Mouse (Mus musculus): ENCODE data around the gene Chd2. TPM values are rescaled to one million over a fixed set of nuclear protein-coding genes. Genes with fewer than 3 reads are reported as not detected.
"Not testable (repeated sequence)": the region's sequence is repeated elsewhere in the genome, so short reads cannot be mapped to it uniquely, and the experiment has no call there.

The Chd2 gene
- polyA plus RNA-seq, 1 experiment from 2014 or later: 50.5 TPM

- H3K4me3 ChIP-seq (ENCODE audit: low read depth, low read length); ATAC-seq (replicated peaks; ENCODE audit: low FRiP score, low TSS enrichment, low read depth); H3K9ac ChIP-seq (ENCODE audit: low read length); H3K27me3 ChIP-seq (replicated peaks; ENCODE audit: control insufficient read depth, insufficient read depth, low read length); H3K27ac ChIP-seq (ENCODE audit: low read depth); H3K4me2 ChIP-seq (ENCODE audit: low read length); H3K36me3 ChIP-seq (ENCODE audit: control insufficient read depth, insufficient read depth, low read length); DNase-seq (ENCODE audit: low spot score); H3K9me3 ChIP-seq (ENCODE audit: control insufficient read depth, low read length): not testable (repeated sequence)
- WGBS: 53% methylated on average over 3 of the region's 3 CpGs
- peaks cover 14% of the 10 kb centered on the region for H3K4me1 ChIP-seq (replicated peaks; ENCODE audit: control insufficient read depth, insufficient read depth, low read length)
Observed at GRCm38 (mm10) chr7:73574673-73575072, 33.0 kb upstream of the Chd2 start.

DNA sequence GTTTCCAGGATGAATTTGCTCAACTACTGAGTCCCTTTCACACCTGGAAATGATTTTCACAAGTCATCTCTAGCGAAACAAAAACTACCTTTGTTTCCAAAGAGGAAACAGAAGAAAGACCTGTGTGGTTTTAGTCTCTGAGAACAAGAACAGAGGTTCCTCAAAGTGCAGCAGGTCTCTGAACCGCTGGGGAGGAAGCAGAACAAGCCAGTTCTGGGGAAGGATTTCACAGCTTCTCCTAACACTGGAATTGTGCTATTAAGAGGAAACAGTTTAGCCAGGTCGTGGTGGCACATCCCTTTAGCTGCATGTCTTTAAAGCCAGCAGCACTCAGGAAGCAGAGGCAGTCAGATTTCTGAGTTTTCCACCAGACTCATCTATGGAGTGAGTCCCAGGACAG is 30.9 kb upstream of the Chd2 start:
- no peaks in the 10 kb centered on the region for H3K4me1 ChIP-seq (replicated peaks; ENCODE audit: control insufficient read depth, insufficient read depth, low read length)
- WGBS: 70% methylated on average over 3 of the region's 3 CpGs
- H3K4me3 ChIP-seq (ENCODE audit: low read depth, low read length): no peak overlapping the region
- ATAC-seq (replicated peaks; ENCODE audit: low FRiP score, low TSS enrichment, low read depth): no peak
- no peaks in the 10 kb centered on the region for H3K9me3 ChIP-seq (ENCODE audit: control insufficient read depth, low read length)
- DNase-seq (ENCODE audit: low spot score): no peak
- H3K9ac ChIP-seq (ENCODE audit: low read length): no peak overlapping the region
- H3K27me3 ChIP-seq (replicated peaks; ENCODE audit: control insufficient read depth, insufficient read depth, low read length): no peaks in the 10 kb centered on the region
- H3K36me3 ChIP-seq (ENCODE audit: control insufficient read depth, insufficient read depth, low read length): no peaks in the 10 kb centered on the region
- H3K27ac ChIP-seq (ENCODE audit: low read depth): no peak overlapping the region
- H3K4me2 ChIP-seq (ENCODE audit: low read length): no peak overlapping the region

DNA sequence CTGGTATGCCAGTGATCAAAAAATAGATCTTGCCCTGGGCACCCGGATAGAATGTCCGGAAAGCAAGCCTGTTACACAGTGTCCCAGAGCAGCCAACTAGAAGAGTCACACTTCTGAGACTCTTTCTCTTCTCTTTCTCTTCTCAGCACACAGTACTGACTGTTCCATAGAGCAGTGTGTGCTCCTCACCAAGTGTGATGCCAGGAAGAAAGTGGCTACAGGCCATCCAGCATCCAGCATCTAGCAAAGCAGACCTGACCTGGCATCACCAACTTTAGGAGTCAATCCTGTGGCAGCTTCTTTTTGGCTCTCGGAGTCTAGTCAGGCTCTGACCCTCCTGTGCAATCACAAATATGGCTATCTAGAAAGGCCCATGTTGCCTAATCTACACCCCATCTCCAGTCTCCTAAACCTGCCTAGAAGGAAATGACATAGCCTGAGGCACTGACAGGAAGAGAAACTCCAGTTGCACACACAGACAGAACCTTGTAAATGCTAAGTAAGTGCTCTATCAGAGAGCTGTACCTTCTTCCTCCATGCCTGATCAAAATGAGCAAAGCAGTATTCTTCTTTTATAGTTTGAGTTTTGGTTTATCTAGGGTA is 27.3 kb upstream of the Chd2 start:
- no peak for DNase-seq (ENCODE audit: low spot score)

DNA sequence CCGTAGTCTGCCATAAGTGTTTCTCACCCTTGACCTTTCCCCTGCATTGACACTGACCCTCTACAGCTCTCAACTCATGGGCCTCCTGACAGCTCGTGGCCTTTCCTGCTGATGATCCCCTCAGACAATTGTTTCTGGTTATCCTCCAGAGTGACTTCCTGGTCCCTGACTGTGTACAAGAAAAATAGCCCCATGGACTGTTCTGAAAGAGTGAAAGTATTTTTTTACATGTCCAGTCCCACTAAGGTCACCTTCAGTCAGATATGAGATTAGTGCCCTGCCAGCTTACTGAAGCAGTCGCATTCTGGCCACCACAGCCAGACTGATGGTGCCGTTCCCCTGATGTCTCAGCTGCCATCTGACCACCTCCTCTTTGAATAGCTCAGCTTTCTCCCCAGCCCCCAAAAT is 26.1 kb upstream of the Chd2 start:
- Histone ChIP-seq H3K4me2 (ENCODE audit: low read length) (no peak overlapping the region), H3K36me3 (ENCODE audit: control insufficient read depth, insufficient read depth, low read length) (no peaks in the 10 kb centered on the region), H3K4me3 (ENCODE audit: low read depth, low read length) (no peak overlapping the region), H3K9me3 (ENCODE audit: control insufficient read depth, low read length) (no peaks in the 10 kb centered on the region), H3K4me1 (replicated peaks; ENCODE audit: control insufficient read depth, insufficient read depth, low read length) (0 out of 2 replicates have a peak, but pooled peaks cover 3% of the 10 kb centered on the region), H3K27ac (ENCODE audit: low read depth) (no peak overlapping the region), H3K27me3 (replicated peaks; ENCODE audit: control insufficient read depth, insufficient read depth, low read length) (no peaks in the 10 kb centered on the region), H3K9ac (ENCODE audit: low read length) (no peak overlapping the region)
- DNase-seq (ENCODE audit: low spot score) (no peak), ATAC-seq (replicated peaks; ENCODE audit: low FRiP score, low TSS enrichment, low read depth) (no peak)
- 48% methylated on average over 4 of the region's 4 CpGs for WGBS

More for the DNA sequence above, 27.3 kb upstream of the Chd2 start:
- Histone ChIP-seq H3K4me3 (ENCODE audit: low read depth, low read length) (no peak overlapping the region), H3K27me3 (replicated peaks; ENCODE audit: control insufficient read depth, insufficient read depth, low read length) (no peaks in the 10 kb centered on the region), H3K27ac (ENCODE audit: low read depth) (no peak overlapping the region), H3K4me2 (ENCODE audit: low read length) (no peak overlapping the region), H3K9me3 (ENCODE audit: control insufficient read depth, low read length) (no peaks in the 10 kb centered on the region), H3K4me1 (replicated peaks; ENCODE audit: control insufficient read depth, insufficient read depth, low read length) (0 out of 2 replicates have a peak, but pooled peaks cover 3% of the 10 kb centered on the region), H3K36me3 (ENCODE audit: control insufficient read depth, insufficient read depth, low read length) (no peaks in the 10 kb centered on the region), H3K9ac (ENCODE audit: low read length) (no peak overlapping the region)
- 91% methylated on average over 3 of the region's 3 CpGs for WGBS
- ATAC-seq (replicated peaks; ENCODE audit: low FRiP score, low TSS enrichment, low read depth): no peak

- Histone ChIP-seq H3K36me3 (ENCODE audit: control insufficient read depth, insufficient read depth, low read length) (no peaks in the 10 kb centered on the region), H3K4me2 (ENCODE audit: low read length) (no peak overlapping the region), H3K27ac (ENCODE audit: low read depth) (no peak overlapping the region), H3K9me3 (ENCODE audit: control insufficient read depth, low read length) (no peaks in the 10 kb centered on the region), H3K4me1 (replicated peaks; ENCODE audit: control insufficient read depth, insufficient read depth, low read length) (peaks cover 8% of the 10 kb centered on the region; the same call in 1 of the 2 replicates), H3K9ac (ENCODE audit: low read length) (no peak overlapping the region), H3K4me3 (ENCODE audit: low read depth, low read length) (no peak overlapping the region), H3K27me3 (replicated peaks; ENCODE audit: control insufficient read depth, insufficient read depth, low read length) (no peaks in the 10 kb centered on the region)
- DNase-seq (ENCODE audit: low spot score): no peak
- 85% methylated on average over 6 of the region's 6 CpGs for WGBS
- no peak for ATAC-seq (replicated peaks; ENCODE audit: low FRiP score, low TSS enrichment, low read depth)
Observed at GRCm38 (mm10) chr7:73564131-73564530, 22.5 kb upstream of the Chd2 start.

DNA sequence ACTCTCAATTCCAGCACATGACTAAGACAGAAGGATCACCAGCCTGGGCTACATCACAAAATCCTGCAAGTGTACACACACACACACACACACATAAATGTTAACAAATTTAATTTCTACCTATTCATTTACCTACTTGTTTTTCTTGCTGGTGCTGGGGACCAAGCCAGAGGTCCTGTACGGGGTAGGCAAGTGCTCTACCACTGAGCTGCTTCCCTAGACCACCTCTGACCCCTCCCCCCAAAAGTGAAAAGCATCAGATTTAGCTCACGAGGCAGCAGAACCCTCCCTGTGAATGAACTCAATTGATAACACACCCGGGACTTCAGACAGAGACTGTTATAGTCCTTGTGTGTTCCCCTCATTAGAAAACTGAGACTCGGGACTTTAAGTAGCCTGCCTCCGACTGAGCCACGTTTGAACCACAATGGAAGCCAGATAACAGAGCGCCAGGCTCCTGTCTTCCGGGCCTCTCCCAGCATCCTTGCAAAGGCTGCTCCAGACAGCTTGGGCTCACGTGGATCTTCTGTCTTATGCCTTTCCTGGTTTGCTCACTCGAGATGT is 19.9 kb upstream of the Chd2 start:
- peaks cover 5% of the 10 kb centered on the region; the same call in 1 of the 2 replicates for H3K4me1 ChIP-seq (replicated peaks; ENCODE audit: control insufficient read depth, insufficient read depth, low read length)
- 40% methylated on average over 10 of the region's 10 CpGs for WGBS

GRCm38 (mm10) chr7:73560811-73561210 is 19.2 kb upstream of the Chd2 start:
- 93% methylated on average over 6 of the region's 6 CpGs for WGBS
- DNase-seq (ENCODE audit: low spot score) (no peak), ATAC-seq (replicated peaks; ENCODE audit: low FRiP score, low TSS enrichment, low read depth) (no peak)
- Histone ChIP-seq H3K27me3 (replicated peaks; ENCODE audit: control insufficient read depth, insufficient read depth, low read length) (no peaks in the 10 kb centered on the region), H3K9me3 (ENCODE audit: control insufficient read depth, low read length) (no peaks in the 10 kb centered on the region), H3K9ac (ENCODE audit: low read length) (no peak overlapping the region), H3K4me3 (ENCODE audit: low read depth, low read length) (no peak overlapping the region), H3K27ac (ENCODE audit: low read depth) (no peak overlapping the region), H3K4me2 (ENCODE audit: low read length) (no peak overlapping the region), H3K36me3 (ENCODE audit: control insufficient read depth, insufficient read depth, low read length) (no peaks in the 10 kb centered on the region), H3K4me1 (replicated peaks; ENCODE audit: control insufficient read depth, insufficient read depth, low read length) (peaks cover 5% of the 10 kb centered on the region; the same call in 1 of the 2 replicates)

More for the DNA sequence above, 19.9 kb upstream of the Chd2 start:
- no peaks in the 10 kb centered on the region for H3K27me3 ChIP-seq (replicated peaks; ENCODE audit: control insufficient read depth, insufficient read depth, low read length)
- no peaks in the 10 kb centered on the region for H3K9me3 ChIP-seq (ENCODE audit: control insufficient read depth, low read length)
- H3K9ac ChIP-seq (ENCODE audit: low read length): no peak overlapping the region
- H3K4me2 ChIP-seq (ENCODE audit: low read length): no peak overlapping the region
- DNase-seq (ENCODE audit: low spot score) (peak; percentile 48), ATAC-seq (replicated peaks; ENCODE audit: low FRiP score, low TSS enrichment, low read depth) (no peak)
- H3K4me3 ChIP-seq (ENCODE audit: low read depth, low read length): no peak overlapping the region
- H3K27ac ChIP-seq (ENCODE audit: low read depth): no peak overlapping the region
- no peaks in the 10 kb centered on the region for H3K36me3 ChIP-seq (ENCODE audit: control insufficient read depth, insufficient read depth, low read length)

DNA sequence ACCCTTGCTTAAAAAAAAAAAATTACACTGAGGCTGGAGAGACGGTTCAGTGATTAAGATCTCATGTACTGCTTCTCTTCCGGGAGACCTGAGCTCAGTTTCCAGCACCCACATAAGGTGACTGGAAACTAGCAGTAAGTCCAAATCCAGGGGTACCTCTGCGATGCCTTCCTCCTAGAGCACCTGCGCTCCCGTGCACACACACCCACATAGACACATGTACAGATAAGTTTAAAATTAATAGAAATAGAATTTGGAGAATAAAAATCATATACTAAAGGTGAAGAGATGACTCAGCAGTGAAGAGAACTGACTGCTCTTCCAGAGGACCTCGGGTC is 18.2 kb upstream of the Chd2 start:
- Histone ChIP-seq H3K4me2 (ENCODE audit: low read length) (peak overlapping the region; percentile 67), H3K36me3 (ENCODE audit: control insufficient read depth, insufficient read depth, low read length) (no peaks in the 10 kb centered on the region), H3K9me3 (ENCODE audit: control insufficient read depth, low read length) (no peaks in the 10 kb centered on the region), H3K9ac (ENCODE audit: low read length) (0 out of 2 replicates have a peak overlapping the region, but pooled peaks have one; percentile 86), H3K4me3 (ENCODE audit: low read depth, low read length) (peak overlapping the region; percentile 100; the same call in 1 of the 2 replicates), H3K27ac (ENCODE audit: low read depth) (peak overlapping the region; percentile 99), H3K4me1 (replicated peaks; ENCODE audit: control insufficient read depth, insufficient read depth, low read length) (peaks cover 5% of the 10 kb centered on the region; the same call in 1 of the 2 replicates), H3K27me3 (replicated peaks; ENCODE audit: control insufficient read depth, insufficient read depth, low read length) (no peaks in the 10 kb centered on the region)
- DNase-seq (ENCODE audit: low spot score): peak; percentile 50
- WGBS: 78% methylated on average over 6 of the region's 6 CpGs
- no peak for ATAC-seq (replicated peaks; ENCODE audit: low FRiP score, low TSS enrichment, low read depth)
